Mouse (Mus musculus): ENCODE measurements around the gene Tmem104.

Tmem104 gene

DNA sequence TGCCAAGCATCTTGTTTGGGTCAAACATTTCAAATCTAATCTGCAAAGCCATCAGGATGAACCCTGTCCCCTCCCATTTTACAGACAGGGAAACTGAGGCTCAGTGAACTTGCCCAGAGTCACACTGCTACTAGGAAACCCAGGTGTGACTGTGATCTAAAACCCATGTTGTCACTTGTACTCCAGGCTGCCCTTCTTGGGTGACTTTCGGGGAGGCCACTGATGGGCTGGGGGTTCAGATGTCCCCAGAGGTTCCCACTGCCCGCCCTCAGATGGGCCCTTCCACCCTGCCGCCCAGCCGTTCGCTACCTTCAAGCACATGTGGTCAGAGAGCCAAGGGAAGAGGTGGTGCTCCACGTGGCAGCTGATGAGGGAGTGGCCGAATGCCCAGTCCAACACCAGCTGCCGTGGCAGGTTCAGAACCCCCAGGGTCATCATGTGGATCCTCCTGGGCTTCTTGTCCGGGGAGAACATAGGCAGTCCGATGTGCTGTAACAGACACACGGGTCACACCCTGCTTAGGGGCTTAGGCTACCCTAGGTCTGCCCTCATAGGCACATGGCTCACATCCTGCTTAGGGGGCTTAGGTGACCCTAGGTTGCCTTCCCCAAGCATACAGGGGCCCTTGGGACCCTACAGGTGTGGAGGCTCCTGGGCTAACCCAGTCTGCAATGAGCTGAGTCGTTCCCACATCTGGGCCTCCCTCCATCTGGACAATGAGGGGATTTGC, 96.8 kb downstream of the Tmem104 start:
- DNase-seq, result peak; percentile 45

GRCm38 (mm10) chr11:115285282-115285681, 98.0 kb downstream of the Tmem104 start:
- peak; percentile 8 for DNase-seq

DNA sequence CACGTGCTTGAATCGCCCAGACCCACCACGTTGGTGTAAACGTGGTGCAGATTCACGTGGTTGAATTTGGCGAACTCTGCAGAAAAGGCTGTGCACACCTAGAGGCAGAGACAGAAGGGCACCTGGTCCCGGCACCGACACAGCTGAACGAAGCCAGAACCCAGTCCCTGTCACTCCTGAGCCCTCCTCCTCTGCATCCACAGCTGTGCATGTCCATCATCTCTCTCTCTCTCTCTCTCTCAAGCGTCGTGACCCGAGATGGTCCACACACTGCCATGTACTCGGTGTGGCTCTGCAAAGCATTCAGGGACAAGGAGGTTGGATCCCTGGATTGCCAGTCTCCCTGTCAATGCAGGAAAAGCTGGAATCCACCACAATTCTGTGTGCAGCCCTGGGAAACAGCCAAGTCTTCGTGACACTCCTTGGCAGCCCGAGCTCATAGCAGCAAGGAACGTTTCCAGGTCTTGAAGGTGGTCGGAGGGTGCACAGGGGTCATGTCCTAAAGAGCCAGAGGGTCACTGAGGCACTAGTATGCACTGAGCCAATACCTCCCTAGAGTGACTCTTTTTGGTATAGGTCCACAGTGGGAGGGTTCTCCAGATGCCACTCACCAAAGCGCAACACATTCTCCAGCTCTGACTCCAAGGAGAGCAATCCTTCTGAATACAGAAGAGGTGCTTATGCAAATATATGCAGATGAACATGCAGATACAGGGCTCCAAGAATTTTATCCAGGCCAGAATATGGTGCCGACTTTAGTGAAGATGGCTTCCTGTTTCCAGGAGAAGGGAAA, 99.1 kb downstream of the Tmem104 start:
- DNase-seq, result peak; percentile 44

DNA sequence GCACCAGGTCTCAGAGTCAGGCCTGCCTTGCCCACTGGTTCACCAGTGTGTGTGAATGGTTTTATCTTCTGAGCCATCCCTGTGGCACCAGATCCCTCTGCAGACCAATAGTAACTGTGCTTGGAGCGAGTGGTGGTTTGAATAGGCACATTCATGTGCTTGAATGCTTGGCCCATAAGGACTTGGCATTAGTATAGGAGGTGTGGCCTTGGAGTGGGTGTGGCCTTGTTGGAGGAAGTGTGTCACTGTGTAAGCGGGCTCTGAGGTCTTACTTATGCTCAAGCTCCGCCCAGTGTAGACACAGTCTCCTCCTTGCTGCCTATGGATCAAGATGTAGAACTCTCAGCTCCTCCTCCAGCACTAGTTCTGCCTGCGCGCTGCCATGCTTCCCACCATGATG, 100.1 kb downstream of the Tmem104 start:
- DNase-seq, result peak; percentile 58

DNA sequence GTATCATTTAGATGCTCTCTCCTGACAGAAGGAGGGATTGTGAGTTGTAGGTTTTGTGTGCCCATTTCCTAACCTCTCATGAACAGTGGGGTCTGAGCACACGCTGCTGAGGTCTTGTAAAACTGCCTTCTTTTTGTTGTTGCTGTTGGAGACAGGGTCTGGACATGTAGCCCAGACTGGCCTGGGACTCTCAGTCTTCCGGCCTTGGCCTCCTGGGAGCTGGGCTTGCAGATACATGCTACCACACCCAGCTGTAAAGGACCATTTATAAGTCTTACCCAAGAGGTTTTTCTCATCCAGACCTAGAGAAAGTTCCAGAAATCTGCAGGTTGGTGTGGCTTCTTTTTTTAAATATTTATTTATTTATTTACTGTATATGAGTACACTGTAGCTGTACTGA, 101.0 kb downstream of the Tmem104 start:
- no peak for DNase-seq

- DNase-seq, result peak; percentile 39
These were observed 102.6 kb downstream of the Tmem104 start for GRCm38 (mm10) chr11:115289885-115290284.

- DNase-seq, result no peak
These were observed 103.0 kb downstream of the Tmem104 start for GRCm38 (mm10) chr11:115290314-115290713.

GRCm38 (mm10) chr11:115290919-115291318, 103.6 kb downstream of the Tmem104 start:
- no peak for DNase-seq

DNA sequence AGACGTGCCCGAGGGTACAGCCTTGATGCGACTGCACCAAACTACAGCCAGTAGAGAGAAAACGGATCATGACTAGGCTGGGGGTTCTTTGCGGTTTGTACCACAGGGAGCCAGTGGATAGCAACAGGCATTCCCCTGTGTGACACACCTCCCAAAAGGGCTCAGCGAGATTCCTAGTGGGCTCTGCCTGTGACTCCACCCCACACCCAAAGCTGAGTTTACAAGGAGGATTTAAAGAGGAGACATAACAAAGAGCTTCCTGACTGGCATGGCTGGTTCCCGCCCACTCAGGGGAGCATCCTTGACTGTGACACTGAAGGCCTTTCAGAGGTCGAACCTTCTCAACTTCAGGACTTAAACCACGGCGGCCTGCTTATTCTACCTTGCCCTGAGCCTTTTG, 104.2 kb downstream of the Tmem104 start:
- peak; percentile 25 for DNase-seq

GRCm38 (mm10) chr11:115292631-115293375, 105.5 kb downstream of the Tmem104 start:
- no peak for DNase-seq

- peak; percentile 39 for DNase-seq
These were observed 108.7 kb downstream of the Tmem104 start for GRCm38 (mm10) chr11:115295939-115296338.

Measured in cerebellum, adult 9-11 months (tissue).